Mouse (Mus musculus) embryonic facial prominence, embryonic 11.5 days (tissue): ENCODE data around the gene Col1a1. TPM values are rescaled to one million over a fixed set of nuclear protein-coding genes. Genes with fewer than 3 reads are reported as not detected.

Experiments used
- ATAC-seq: fragments of 200-750 bp; cut with Nextera tagmentation; replicated peaks from 2 replicates; pipeline ENCODE4 v1.8.0; 2017; ENCODE audit warnings: low read depth; ENCODE audit not compliant: insufficient number of reproducible peaks, low FRiP score, low TSS enrichment
- DNase-seq: peaks from one replicate; pipeline ENCODE4 v3.0.0-alpha.2; 2015; ENCODE audit warnings: low spot score
- H3K27ac ChIP-seq: fragments of 300-500 bp; sonication (generic); replicated peaks from 2 replicates; pipeline ENCODE4 v1.5.1; 2014; ENCODE audit warnings: mild to moderate bottlenecking, low read depth, low read length, control low read depth
- H3K27me3 ChIP-seq: fragments of 300-500 bp; sonication (generic); 2 replicates; pipeline ENCODE4 v1.6.1; 2014; ENCODE audit warnings: mild to moderate bottlenecking, low read length, moderate library complexity, mixed read lengths; ENCODE audit not compliant: control insufficient read depth, insufficient read depth
- H3K36me3 ChIP-seq: fragments of 300-500 bp; sonication (generic); replicated peaks from 2 replicates; pipeline ENCODE4 v1.6.1; 2014; ENCODE audit warnings: low read depth, mild to moderate bottlenecking, low read length, moderate library complexity, mixed read lengths; ENCODE audit not compliant: control insufficient read depth, insufficient read depth
- H3K4me1 ChIP-seq: fragments of 300-500 bp; sonication (generic); 2 replicates; pipeline ENCODE4 v1.6.1; 2014; ENCODE audit warnings: low read length, mixed read lengths; ENCODE audit not compliant: control insufficient read depth, insufficient read depth
- H3K4me2 ChIP-seq: fragments of 300-500 bp; sonication (generic); 2 replicates; pipeline ENCODE4 v1.6.1; 2014; ENCODE audit warnings: low read depth, mild to moderate bottlenecking, control low read depth, low read length, moderate library complexity
- H3K4me3 ChIP-seq: fragments of 300-500 bp; sonication (generic); 2 replicates; pipeline ENCODE4 v1.5.1; 2014; ENCODE audit warnings: low read depth, low read length, control low read depth
- H3K9ac ChIP-seq: fragments of 300-500 bp; sonication (generic); replicated peaks from 2 replicates; pipeline ENCODE4 v1.6.1; 2014; ENCODE audit warnings: mild to moderate bottlenecking, control low read depth, low read length
- H3K9me3 ChIP-seq: fragments of 300-500 bp; sonication (generic); replicated peaks from 2 replicates; pipeline ENCODE4 v1.6.1; 2016; ENCODE audit warnings: mild to moderate bottlenecking, low read length, inconsistent platforms, mixed read lengths; ENCODE audit not compliant: control insufficient read depth
- WGBS: fragments of 180-500 bp; shearing (Covaris S2); extraction: QIAGEN DNeasy Blood & Tissue Kit; methylation state at CpG from one replicate; pipeline ENCODE4 v1.1.7; 2014; 5-methylcytosine and 5-hydroxymethylcytosine counted together
- polyA plus RNA-seq: library from polyadenylated mRNA; unstranded; fragments of >200 nt; fragmentation: Nextera tagmentation; extraction: Ambion mirVana; gene quantifications from 2 replicates; pipeline ENCODE4 v1.2.1, GENCODE M21; 2014

Col1a1 gene
- polyA plus RNA-seq, 1 experiment from 2014 or later: 93.8 TPM

DNA sequence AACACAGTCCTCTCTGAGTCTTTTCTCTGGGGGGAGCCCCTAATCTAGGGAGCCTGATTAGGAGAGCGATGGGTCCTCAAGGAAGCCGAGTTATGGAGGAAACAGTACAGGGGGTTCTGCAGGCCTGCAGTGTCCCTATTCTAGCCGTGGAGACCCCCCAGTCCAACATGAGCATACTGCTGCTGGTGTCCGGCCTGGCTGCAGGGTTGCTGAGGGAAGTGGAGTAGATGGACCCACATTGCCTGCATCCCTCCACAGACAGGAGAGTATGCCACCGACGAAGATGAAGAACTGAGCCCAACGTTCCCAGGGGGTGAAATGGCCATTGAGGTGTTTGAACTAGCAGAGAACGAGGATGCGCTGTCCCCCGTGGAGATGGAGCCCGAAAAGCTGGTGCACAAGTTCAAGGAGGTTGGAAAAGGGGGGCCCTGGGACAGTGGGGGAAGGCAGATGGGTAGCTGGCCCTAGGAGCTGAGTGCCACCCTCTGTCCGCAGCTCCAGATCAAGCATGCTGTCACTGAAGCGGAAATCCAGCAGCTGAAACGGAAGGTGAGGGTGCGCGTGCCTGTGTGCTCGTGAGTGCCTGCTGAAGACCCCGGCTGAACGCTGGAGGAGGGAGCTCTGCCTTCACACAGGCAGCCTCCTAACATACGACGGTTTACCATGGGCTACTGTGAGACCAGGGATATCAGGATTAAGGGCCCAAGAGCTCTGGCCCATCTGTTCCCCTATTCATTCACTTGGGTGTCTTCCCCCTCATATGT lies 65.7 kb downstream of the Col1a1 start:
- WGBS: 87% methylated on average over 21 of the region's 21 CpGs
- Histone ChIP-seq H3K36me3 (peaks cover 18% of the 10 kb centered on the region), H3K9ac (no peak overlapping the region), H3K27me3 (no peaks in the 10 kb centered on the region), H3K4me3 (no peak overlapping the region), H3K4me2 (no peak overlapping the region), H3K4me1 (peaks cover 5% of the 10 kb centered on the region), H3K9me3 (no peaks in the 10 kb centered on the region), H3K27ac (no peak overlapping the region)
- no peak for DNase-seq
- ATAC-seq: no peak

Other genes starting within 250 kb of the Col1a1 start
- 0.15 and 0.21 TPM in 2 replicates for gene Gm11541, start 231.7 kb upstream of the Col1a1 start, polyA plus RNA-seq
- gene Cdc34b, start 194.4 kb upstream of the Col1a1 start, polyA plus RNA-seq: 0.29 and 0.36 TPM in 2 replicates
- not detected in 2 replicates for gene Tmem92, start 153.5 kb upstream of the Col1a1 start, polyA plus RNA-seq
- not detected in 2 replicates for gene Hils1, start 31.4 kb downstream of the Col1a1 start, polyA plus RNA-seq
- gene Sgca, start 40.1 kb downstream of the Col1a1 start, polyA plus RNA-seq: 0.38 and 0.84 TPM in 2 replicates
- gene Ppp1r9b, start 54.8 kb downstream of the Col1a1 start, polyA plus RNA-seq: 9.9 and 10.5 TPM in 2 replicates
- gene Samd14, start 73.7 kb downstream of the Col1a1 start, polyA plus RNA-seq: 31.1 and 33.9 TPM in 2 replicates
- gene Pdk2, start 105.1 kb downstream of the Col1a1 start, polyA plus RNA-seq: 15.5 and 17.0 TPM in 2 replicates
- 5.1 and 6.6 TPM in 2 replicates for gene Itga3, start 140.6 kb downstream of the Col1a1 start, polyA plus RNA-seq
- gene Dlx3, start 183.9 kb downstream of the Col1a1 start, polyA plus RNA-seq: 15.9 and 21.7 TPM in 2 replicates
- 3.0 and 3.6 TPM in 2 replicates for gene Dlx4, start 210.0 kb downstream of the Col1a1 start, polyA plus RNA-seq